Mouse (Mus musculus): ENCODE data around the gene Phf23. TPM values are rescaled to one million over a fixed set of nuclear protein-coding genes. Genes with fewer than 3 reads are reported as not detected.

Gene Phf23
- polyA plus RNA-seq, 1 experiment: 21.4 TPM

DNA sequence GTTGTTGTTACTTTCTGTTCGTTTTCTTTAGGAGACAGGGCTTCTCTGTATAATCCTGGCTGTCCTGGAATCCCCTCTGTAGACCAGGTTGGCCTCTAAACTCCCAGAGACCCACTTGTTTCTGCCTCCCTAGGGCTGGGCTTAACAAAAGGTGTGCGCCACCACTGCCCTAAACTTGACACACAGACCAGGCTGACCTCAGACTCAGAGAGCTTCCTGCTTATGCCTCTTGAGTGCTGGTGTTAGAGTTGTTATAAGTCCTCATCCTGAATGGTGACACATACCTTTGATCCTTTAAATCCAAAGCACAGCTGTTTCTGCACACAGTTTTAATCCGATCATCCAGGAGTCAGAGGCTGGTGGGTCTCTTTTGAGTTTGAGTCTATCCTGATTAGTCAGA is 2.6 kb upstream of the Phf23 start:
- Histone ChIP-seq H3K4me1 (ENCODE audit: control insufficient read depth, insufficient read depth, low read length) (peaks cover 3% of the 10 kb centered on the region; the same call in 1 of the 2 replicates), H3K36me3 (ENCODE audit: control insufficient read depth, insufficient read depth, low read length) (peaks cover 2% of the 10 kb centered on the region; the same call in 1 of the 2 replicates), H3K4me3 (ENCODE audit: insufficient read depth, low read depth, low read length) (no peak overlapping the region), H3K27ac (ENCODE audit: insufficient read depth, low read depth, low read length) (no peak overlapping the region; the same call in 1 of the 2 replicates), H3K27me3 (replicated peaks; ENCODE audit: control insufficient read depth, insufficient read depth, low read length) (no peaks in the 10 kb centered on the region)
- TF ChIP-seq CTCF (conservative IDR thresholded peaks at IDR 0.05; ENCODE audit: insufficient read depth, insufficient read length, low read depth, low read length) (no peak), POLR2A (IDR thresholded peaks at IDR 0.05; ENCODE audit: low read depth, low read length) (no peak)
- no peak for DNase-seq
- 87% methylated on average over 3 of the region's 3 CpGs for WGBS

DNA sequence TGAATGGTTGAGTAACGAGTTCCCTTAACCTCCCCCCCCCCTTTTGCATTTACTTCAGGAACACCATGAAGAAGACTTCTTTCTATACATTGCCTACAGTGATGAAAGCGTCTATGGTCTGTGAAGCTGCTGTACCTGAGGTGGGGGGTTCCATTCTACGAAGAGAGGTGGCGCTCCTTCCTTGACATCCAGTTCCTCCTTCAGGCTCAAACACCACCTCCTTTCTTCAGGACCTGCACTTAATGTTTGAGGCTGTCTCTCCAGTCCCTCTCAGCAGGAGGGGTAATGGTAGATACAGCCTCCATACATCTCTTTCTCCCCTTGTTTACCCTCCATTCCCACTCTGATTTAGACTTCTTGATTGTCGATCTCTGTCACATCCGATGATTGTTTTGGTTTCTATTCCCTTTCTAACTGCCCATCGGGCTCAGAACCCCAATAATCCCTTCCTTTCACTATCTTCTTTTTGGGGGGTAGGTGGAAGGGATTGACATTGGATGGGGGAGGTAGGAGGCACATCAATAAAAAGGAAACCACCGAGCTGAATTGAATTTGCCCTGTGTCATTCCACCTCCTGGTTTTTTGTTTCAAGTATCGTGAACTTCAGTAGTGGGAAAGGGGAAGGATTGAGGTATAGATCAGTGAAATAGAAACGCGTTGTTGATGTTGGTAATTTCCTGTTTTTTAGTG is 1.0 kb upstream of the Phf23 start:
- DNase-seq: no peak
- peaks cover 2% of the 10 kb centered on the region; the same call in 1 of the 2 replicates for H3K36me3 ChIP-seq (ENCODE audit: control insufficient read depth, insufficient read depth, low read length)
- H3K4me3 ChIP-seq (ENCODE audit: insufficient read depth, low read depth, low read length): no peak overlapping the region
- WGBS: 84% methylated on average over 11 of the region's 11 CpGs
- TF ChIP-seq POLR2A (IDR thresholded peaks at IDR 0.05; ENCODE audit: low read depth, low read length) (no peak), CTCF (conservative IDR thresholded peaks at IDR 0.05; ENCODE audit: insufficient read depth, insufficient read length, low read depth, low read length) (no peak)
- no peaks in the 10 kb centered on the region for H3K27me3 ChIP-seq (replicated peaks; ENCODE audit: control insufficient read depth, insufficient read depth, low read length)
- no peak overlapping the region for H3K27ac ChIP-seq (ENCODE audit: insufficient read depth, low read depth, low read length)
- H3K4me1 ChIP-seq (ENCODE audit: control insufficient read depth, insufficient read depth, low read length): peaks cover 3% of the 10 kb centered on the region; the same call in 1 of the 2 replicates

DNA sequence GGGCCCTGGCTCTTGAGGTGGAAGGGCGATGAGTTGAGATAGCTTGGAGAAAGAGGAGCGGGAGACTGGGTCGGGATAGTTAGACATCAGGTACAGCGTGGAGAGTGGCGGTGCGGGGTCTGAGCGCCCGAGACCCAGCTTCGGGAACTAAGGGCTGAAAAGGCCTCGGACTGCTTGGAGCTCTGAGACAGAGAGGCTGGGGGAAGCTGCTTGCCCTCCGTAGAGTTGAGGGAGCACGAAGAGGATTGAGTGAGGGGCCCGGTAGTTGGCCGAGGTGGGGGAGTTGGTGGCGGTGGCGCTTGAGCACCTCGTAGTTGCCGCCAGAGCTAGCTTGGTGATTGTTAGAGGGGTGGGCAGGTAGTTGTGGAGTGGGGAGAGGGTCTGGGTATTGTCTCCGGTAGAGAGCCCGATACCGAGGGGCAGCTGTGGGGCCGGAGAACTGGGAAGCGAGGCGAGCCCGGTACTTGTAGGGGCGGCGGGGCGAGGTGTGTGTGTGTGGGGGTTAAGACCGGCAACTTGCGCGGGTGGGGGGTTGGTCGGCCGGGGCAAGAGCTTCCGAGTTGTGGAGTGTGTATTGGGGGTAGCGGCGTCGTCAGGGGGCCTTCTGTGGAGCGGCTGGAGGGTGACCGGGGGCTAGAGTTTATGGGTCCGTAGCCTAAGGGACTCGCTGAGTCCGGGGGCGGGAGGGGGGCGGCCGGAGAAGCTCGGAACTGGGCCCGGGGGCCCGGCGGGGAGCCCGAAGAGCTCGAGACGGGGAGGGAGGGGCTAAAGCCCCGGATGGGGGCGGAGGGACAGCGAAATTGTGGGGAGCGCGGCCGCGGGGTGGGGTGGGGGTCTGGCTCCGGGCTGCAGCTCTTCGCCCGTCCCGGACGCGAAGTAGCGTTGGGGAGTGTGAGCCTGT is 834 bp downstream of the Phf23 start:
- H3K4me3 ChIP-seq (ENCODE audit: insufficient read depth, low read depth, low read length): peak overlapping the region; percentile 86
- TF ChIP-seq CTCF (conservative IDR thresholded peaks at IDR 0.05; ENCODE audit: insufficient read depth, insufficient read length, low read depth, low read length) (no peak), POLR2A (IDR thresholded peaks at IDR 0.05; ENCODE audit: low read depth, low read length) (no peak)
- WGBS: 1% methylated on average over 66 of the region's 66 CpGs
- DNase-seq: peak; percentile 49
- H3K4me1 ChIP-seq (ENCODE audit: control insufficient read depth, insufficient read depth, low read length): peaks cover 6% of the 10 kb centered on the region; the same call in 1 of the 2 replicates
- peaks cover 2% of the 10 kb centered on the region; the same call in 1 of the 2 replicates for H3K36me3 ChIP-seq (ENCODE audit: control insufficient read depth, insufficient read depth, low read length)
- H3K27me3 ChIP-seq (replicated peaks; ENCODE audit: control insufficient read depth, insufficient read depth, low read length): no peaks in the 10 kb centered on the region
- peak overlapping the region; percentile 92 for H3K27ac ChIP-seq (ENCODE audit: insufficient read depth, low read depth, low read length)

DNA sequence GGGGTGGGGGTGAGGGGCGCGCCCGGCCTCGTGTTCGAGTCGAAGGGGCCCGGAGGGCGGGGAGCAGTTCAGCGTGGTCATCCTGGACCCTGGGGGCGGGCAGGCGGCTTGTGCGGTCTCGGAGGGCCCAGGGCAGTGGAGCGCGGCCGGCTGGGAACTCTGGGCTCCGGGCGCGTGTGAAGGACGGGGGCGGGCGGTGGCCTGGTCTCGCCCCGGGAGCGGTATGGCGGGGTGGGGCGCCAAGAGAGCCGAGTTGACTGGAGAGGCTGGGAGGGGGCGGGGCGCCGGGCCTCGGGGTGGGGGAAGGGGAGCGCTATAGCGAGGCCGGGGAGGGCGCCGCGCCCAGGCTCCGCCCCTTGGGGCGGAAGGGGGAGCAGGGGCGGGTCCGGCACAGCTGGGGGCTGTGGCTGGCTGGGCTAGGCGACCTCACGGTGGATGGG is 1.5 kb downstream of the Phf23 start:
- Histone ChIP-seq H3K27ac (ENCODE audit: insufficient read depth, low read depth, low read length) (peak overlapping the region; percentile 80), H3K4me3 (ENCODE audit: insufficient read depth, low read depth, low read length) (peak overlapping the region; percentile 86), H3K36me3 (ENCODE audit: control insufficient read depth, insufficient read depth, low read length) (peaks cover 2% of the 10 kb centered on the region; the same call in 1 of the 2 replicates), H3K4me1 (ENCODE audit: control insufficient read depth, insufficient read depth, low read length) (peaks cover 6% of the 10 kb centered on the region; the same call in 1 of the 2 replicates), H3K27me3 (replicated peaks; ENCODE audit: control insufficient read depth, insufficient read depth, low read length) (no peaks in the 10 kb centered on the region)
- TF ChIP-seq POLR2A (IDR thresholded peaks at IDR 0.05; ENCODE audit: low read depth, low read length) (no peak), CTCF (conservative IDR thresholded peaks at IDR 0.05; ENCODE audit: insufficient read depth, insufficient read length, low read depth, low read length) (no peak)
- DNase-seq: peak; percentile 95
- 1% methylated on average over 39 of the region's 44 CpGs for WGBS

DNA sequence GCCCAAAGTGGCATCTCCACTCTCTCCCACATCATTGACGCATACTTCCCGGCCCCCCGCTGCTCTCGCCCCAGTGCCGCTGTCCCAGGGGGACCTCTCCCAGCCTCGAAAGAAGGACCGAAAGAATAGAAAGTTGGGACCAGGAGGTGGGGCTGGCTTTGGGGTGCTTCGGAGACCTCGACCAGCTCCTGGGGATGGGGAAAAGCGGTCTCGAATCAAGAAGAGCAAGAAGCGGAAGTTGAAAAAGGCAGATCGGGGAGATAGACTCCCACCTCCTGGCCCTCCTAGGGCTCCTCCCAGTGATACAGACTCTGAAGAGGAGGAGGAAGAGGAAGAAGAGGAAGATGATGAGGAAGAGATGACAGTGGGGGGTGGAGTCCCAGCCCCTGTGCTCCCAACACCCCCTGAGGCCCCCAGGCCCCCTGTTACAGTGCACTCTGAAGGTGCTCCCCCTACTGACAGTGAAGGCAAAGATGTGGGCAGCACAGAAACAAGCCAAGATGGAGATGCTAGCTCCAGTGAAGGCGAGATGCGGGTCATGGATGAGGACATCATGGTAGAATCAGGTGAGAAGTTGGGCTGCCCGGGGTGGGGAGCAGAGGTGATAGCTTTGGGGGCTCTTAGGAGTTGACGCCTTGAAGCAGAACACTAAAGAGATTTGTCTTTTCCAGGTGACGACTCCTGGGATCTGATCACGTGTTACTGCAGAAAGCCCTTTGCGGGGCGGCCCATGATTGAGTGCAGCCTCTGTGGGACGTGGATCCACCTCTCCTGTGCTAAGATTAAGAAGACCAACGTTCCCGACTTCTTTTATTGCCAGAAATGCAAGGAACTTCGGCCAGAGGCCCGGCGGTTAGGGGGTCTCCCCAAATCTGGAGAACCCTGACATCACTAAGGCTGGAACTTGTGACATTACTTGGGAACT is 3.3 kb downstream of the Phf23 start:
- H3K36me3 ChIP-seq (ENCODE audit: control insufficient read depth, insufficient read depth, low read length): peaks cover 2% of the 10 kb centered on the region; the same call in 1 of the 2 replicates
- H3K4me1 ChIP-seq (ENCODE audit: control insufficient read depth, insufficient read depth, low read length): peaks cover 3% of the 10 kb centered on the region; the same call in 1 of the 2 replicates
- no peak overlapping the region for H3K4me3 ChIP-seq (ENCODE audit: insufficient read depth, low read depth, low read length)
- 92% methylated on average over 27 of the region's 27 CpGs for WGBS
- TF ChIP-seq CTCF (conservative IDR thresholded peaks at IDR 0.05; ENCODE audit: insufficient read depth, insufficient read length, low read depth, low read length): 0 out of 2 replicates have a peak, but pooled peaks have one; percentile 17
- TF ChIP-seq POLR2A (IDR thresholded peaks at IDR 0.05; ENCODE audit: low read depth, low read length): no peak
- H3K27ac ChIP-seq (ENCODE audit: insufficient read depth, low read depth, low read length): no peak overlapping the region
- no peaks in the 10 kb centered on the region for H3K27me3 ChIP-seq (replicated peaks; ENCODE audit: control insufficient read depth, insufficient read depth, low read length)
- DNase-seq: no peak

DNA sequence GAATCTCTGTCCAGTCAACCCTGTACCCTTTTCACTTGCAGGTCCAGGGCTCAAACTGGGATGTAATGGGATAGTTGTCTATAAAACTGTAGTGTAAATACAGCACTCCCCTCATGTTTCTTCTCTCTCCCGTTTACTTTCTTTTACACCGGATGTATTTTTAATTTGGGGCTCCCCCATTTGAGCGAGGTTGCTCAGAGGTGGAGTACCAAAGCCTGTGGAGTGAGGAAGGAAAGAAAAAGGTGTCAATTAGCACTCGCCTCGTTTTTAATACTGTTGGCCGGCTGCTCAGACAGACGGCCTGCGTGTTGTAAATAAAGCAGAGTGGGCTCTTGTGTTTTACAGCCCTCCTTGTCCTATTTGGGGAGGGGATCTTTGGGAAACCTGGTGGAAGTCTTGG is 4.1 kb downstream of the Phf23 start:
- H3K27me3 ChIP-seq (replicated peaks; ENCODE audit: control insufficient read depth, insufficient read depth, low read length): no peaks in the 10 kb centered on the region
- 59% methylated on average over 8 of the region's 8 CpGs for WGBS
- TF ChIP-seq CTCF (conservative IDR thresholded peaks at IDR 0.05; ENCODE audit: insufficient read depth, insufficient read length, low read depth, low read length) (no peak), POLR2A (IDR thresholded peaks at IDR 0.05; ENCODE audit: low read depth, low read length) (no peak)
- H3K4me1 ChIP-seq (ENCODE audit: control insufficient read depth, insufficient read depth, low read length): peaks cover 3% of the 10 kb centered on the region; the same call in 1 of the 2 replicates
- H3K4me3 ChIP-seq (ENCODE audit: insufficient read depth, low read depth, low read length): no peak overlapping the region
- no peak for DNase-seq
- no peak overlapping the region; the same call in 1 of the 2 replicates for H3K27ac ChIP-seq (ENCODE audit: insufficient read depth, low read depth, low read length)
- H3K36me3 ChIP-seq (ENCODE audit: control insufficient read depth, insufficient read depth, low read length): peaks cover 1% of the 10 kb centered on the region; the same call in 1 of the 2 replicates
